Mouse (Mus musculus) MN1 (cell line): ENCODE results near the gene Fcer1g.
"Not testable (repeated sequence)": the region's sequence is repeated elsewhere in the genome, so short reads cannot be mapped to it uniquely, and the experiment has no call there.

Source experiments
- DNase-seq: peaks from one replicate; pipeline ENCODE4 v3.0.0-alpha.2; 2016; ENCODE audit warnings: low spot score

The Fcer1g gene

GRCm38 (mm10) chr1:171241952-171242351 is 7.8 kb upstream of the Fcer1g start:
- DNase-seq, result not testable (repeated sequence)

DNA sequence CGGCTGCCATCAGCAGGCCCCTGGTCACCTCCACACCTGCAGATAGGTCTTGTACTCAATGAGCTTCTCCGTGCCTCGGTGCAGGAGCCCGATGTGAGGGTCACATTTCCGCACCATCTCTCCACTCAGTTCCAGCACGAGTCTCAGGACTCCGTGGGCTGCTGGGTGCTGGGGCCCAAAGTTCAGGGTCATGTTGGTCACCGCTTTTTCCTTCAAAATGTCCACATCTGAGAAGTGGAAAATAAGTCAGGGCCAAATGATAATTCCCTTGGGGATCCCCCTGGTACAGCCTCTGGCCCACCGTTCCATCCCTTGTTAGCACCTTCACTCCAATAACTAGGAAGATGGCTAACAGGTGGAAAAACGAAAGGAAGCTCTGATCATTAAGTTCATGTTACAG is 6.7 kb upstream of the Fcer1g start:
- no peak for DNase-seq

- DNase-seq, result no peak
Observed at GRCm38 (mm10) chr1:171239992-171240744, 6.0 kb upstream of the Fcer1g start.

DNA sequence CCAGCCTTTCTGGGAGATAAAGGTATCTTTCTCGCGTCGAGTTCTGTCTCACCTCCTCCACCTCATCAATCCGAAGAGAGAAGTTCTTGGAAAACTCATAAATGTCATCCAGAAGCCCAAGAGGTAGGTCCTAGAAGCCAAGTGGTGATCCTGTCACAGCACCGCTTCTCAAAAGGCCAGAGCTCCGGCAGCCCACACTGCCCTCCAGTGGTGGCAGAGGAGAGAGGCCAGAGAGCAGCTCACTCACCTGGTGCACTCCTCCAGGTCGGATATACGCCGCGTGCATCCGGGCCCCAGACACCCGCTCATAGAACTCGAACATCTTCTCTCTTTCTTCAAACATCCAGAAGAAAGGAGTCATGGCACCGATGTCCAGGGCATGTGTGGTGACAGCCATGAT is 4.3 kb upstream of the Fcer1g start:
- peak; percentile 59 for DNase-seq

- no peak for DNase-seq
Observed at GRCm38 (mm10) chr1:171237438-171237837, 3.3 kb upstream of the Fcer1g start.

- no peak for DNase-seq
Observed at GRCm38 (mm10) chr1:171235791-171236190, 1.6 kb upstream of the Fcer1g start.

DNA sequence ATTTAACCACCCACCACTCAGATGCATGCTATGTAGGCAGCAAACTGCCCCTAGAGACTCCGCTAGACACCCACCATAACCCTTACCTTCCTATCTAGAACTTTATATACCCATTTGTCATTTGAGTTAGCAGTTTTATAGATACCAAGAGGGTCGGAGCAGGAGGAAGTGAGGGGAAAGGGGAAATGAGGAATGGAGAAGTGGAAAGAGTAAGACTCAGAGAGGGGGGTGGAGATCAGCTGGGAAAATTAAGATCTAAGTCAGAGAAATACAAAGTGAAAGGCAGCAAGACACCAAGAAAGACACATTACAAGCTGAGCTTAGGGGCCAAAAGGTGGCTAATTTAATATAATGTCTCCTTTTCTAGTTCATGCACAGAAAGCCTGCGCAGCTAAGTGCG is 373 bp upstream of the Fcer1g start:
- DNase-seq, result no peak

DNA sequence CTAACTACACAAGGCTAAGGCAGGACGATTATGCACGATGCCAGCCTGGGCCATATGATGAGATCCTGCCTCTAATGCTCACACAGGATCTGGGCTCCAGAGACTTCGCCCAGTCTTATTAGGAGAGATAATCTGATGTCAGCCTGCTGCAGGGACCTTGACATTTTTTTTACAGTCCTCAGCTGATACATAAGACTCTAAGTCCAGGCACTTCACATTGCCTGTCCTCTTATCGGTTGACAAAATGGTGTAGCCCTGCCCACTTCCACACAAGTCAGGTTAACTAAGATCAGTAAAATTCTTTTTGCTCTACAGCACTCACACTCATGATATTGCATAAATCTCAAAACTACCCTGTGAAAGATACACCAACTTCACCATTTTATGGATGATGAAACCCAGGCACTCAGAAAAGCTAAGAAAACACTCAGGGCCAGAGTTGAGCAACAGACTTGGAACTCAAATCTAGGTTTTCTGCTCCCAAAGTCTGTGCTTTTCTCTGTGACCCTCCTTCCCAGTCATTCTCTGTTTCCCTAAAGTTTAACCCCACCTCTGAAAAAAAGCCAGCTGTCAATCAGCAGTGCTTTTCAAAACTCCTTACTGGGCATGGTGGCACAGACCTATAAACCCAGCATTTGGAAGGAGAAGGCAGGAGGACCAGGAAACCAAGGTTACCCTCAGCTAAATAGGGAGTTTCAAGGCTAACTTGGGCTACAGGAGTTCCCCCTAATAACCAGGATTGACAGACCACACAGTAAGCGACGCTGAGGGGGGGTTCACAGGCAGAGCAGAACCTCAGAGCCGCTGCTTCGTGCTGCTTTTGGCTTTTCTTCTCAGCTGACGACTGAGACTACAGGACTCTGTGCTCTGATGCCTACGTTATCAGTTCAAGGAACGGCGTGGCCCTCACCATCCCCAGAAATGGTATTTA is 1.1 kb downstream of the Fcer1g start:
- DNase-seq, result no peak

GRCm38 (mm10) chr1:171232348-171232747 is 1.8 kb downstream of the Fcer1g start:
- DNase-seq, result no peak

DNA sequence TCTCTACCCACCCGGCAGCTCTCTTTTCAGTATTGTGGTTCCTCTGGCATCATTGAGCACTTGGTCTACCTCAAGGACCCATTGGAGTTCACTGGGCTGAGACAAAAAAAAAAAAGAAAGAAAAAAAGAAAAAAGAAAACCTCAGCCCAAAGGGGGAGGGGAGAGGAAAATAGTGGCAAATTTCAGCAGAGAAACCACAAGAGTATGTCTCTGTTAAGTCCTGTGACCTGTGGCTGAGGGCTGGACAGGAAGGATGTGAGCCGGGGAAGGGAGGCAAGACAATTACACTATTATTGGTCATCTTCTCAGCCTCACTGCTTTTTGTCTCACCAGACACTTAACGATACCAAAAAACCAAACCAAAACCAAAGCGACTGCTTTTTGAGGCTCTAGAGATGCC is 2.3 kb downstream of the Fcer1g start:
- no peak for DNase-seq

DNA sequence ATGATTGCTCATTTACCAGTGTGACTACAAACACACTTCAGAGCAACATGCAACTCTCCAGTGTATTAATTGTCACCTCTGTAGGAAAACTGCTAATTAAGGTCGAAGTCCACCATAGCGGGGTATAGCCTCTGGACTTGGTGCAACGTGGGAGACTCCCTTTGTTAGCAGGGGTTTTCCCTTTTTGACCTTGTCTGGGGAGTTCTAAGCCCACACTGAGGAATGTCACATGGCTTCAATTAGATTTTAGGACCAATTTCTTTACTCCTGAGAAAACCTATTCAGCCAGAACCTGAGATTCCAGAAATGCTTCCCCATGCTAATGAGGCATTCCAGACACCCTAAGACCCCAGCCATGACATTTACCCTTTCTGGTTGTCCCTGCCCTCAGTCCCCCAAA is 4.0 kb downstream of the Fcer1g start:
- no peak for DNase-seq

DNA sequence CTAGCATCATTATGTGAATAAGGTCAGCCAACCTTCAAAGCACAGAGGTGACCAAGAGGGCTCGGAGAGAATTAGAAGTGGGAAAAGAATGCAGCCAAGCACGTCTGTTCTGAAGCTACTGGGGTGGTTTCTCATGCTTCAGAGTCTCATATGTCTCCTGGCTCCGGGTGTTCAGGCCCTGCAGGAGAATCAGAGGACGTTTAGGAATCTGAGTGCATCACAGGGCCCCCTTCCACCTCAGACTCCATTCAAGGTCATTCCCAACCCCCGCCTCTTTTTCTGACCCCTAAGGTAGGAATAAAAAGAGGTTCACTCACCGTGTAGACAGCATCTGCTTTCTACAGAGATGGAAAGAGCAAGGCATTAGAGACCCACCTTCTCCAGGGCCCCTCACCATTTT is 4.4 kb downstream of the Fcer1g start:
- DNase-seq, result no peak

DNA sequence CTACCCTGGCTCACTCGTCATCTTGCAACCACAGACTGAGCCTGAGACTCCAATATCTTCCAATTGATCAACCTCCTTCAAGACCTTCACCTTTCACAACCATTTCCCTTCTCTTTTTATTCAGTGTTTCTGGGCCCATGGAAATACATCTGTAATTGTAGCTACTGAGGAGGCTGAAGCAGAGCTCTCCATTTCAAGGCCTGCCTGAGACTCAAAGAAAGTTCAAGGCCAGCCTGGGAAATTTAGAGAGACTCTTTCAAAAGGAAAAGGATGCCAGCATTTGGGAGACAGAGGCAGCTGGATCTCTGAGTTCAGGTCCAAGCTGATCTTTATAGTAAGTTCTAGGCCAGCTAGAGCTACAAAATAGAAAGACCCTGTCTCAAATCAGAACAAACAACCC is 6.3 kb downstream of the Fcer1g start:
- no peak for DNase-seq

DNA sequence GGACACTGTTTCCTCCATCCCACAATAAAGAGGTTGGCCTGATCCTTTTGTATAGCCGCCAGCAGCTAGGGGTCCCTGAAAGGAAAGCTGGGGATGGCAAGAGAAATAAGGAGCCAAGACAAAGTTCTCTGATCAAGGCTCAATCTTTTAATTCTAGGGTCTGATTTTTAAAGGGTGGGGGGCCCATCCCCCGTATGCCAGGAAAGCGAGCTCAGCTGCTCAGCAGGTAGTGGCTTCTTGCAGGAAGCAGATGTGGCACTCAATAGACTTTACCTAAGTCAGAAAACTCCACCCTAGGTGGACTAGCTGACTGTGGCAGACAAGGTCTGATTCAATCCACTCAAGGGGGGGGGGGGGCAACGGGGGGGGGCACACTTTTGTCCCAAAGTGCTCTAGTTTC is 7.4 kb downstream of the Fcer1g start:
- no peak for DNase-seq

DNA sequence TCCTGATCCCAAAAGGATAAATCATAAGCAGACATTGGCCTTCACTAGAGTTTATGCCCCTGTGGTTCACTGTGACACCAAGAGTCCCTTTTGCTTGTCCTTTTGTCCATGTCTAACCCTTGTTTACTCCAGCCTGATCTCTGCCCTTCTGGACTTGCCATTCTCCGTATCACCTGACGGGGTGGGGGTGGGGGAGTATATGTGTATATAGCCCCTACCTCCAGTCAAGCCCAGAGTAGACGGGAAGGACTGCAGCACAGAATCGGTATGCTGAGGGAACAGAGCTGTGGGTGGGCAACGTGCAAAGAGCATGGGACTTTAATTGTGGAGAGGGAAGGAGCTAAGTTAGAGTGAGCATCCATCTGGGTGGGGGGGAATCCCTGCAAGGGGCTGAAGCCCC is 9.3 kb downstream of the Fcer1g start, which contains the start of gene Apoa2:
Apoa2 (plus strand) TSS at position 198 of the 400 bp plus-strand sequence.
- DNase-seq, result no peak

DNA sequence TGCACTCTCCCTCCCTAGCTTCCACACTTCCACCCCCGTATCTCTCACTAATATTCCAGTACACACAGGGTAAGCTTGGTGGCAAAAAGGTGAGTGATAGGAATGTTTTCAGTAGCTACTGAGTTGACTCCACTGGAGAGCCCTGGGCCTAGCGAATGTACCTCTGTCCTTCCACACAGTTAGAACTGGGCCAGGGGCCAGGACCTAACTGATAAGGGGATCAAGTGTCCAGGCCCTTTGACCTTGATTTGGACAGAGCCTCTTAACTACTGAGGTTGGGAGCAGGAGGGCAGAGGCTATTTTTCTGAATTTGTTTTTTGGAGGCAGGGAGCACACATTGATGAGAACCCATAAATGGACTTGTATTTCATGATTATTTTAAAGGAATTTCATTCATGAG is 10.4 kb downstream of the Fcer1g start:
- DNase-seq, result no peak

DNA sequence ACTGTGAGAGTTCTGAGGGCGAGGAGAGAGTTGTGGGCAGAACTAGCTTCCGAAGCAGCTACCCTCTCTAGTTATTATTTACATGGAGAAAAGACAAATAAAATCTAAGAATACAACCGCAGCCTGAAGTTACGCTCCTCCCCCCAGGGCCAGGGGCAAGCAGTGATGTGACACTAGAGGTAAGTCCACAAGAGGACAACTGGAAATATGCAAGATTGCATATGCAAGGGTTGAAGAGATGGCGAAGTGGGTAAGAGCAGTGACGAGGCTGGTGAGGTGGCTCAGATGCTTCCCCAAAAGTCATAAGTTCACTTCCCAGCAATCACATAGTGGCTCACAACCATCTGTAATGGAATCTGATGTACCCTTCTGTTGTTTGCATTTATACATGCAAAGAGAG is 11.0 kb downstream of the Fcer1g start:
- DNase-seq, result peak; percentile 35

- DNase-seq, result peak; percentile 99
Observed at GRCm38 (mm10) chr1:171222238-171223155, 11.7 kb downstream of the Fcer1g start, which contains the start of gene Tomm40l. TSS of gene Tomm40l (minus strand) at chr1:171222514.

- peak; percentile 26 for DNase-seq
Observed at GRCm38 (mm10) chr1:171221281-171222193, 12.6 kb downstream of the Fcer1g start.

DNA sequence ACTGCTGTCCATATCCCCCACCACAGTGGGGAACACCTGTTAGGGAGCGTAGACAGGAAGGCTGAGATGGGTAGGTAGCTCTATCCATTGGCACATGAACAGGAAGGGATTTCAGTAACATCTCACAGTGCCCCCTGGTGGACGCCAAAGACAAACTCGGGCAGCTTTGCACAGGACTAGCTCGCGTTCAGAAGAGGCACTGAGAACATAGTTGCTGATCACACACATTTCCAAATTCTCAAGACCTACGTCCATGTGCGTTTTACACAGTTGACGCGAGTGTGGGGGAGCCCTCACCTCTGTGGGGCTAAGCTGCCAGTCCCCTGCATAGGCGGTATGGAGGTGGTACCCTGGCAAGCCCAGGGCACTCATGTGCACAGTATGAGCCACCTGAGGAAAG is 13.3 kb downstream of the Fcer1g start:
- peak; percentile 90 for DNase-seq
